Mouse (Mus musculus): ENCODE data around the gene Slc50a1. TPM values are rescaled to one million over a fixed set of nuclear protein-coding genes. Genes with fewer than 3 reads are reported as not detected.

Slc50a1 gene
- polyA plus RNA-seq, 1 experiment from 2014 or later = 19.6 TPM

DNA sequence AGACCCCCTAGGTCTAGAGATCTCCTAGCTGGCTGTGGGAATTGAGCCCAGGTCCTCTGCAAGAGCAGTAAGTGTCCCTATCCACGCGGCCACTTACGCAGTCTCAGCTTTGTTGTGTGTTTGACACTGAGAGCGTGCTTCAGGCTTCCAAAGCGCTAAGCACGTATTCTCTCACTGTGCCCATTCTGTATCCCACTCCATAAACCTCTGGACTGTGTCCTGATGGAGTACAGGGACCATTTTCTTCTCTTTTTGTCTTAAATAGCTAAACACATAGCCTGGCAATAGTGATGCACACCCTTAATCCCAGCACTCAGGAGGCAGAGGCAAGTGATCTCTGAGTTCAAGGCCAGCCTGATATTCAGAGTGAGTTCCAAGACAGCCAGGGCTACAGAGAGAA is 28.5 kb upstream of the Slc50a1 start:
- Histone ChIP-seq H3K4me3 (ENCODE audit: low read depth, low read length) (no peak overlapping the region), H3K27me3 (ENCODE audit: insufficient read depth, low read length) (0 out of 2 replicates have a peak, but pooled peaks cover 3% of the 10 kb centered on the region), H3K4me2 (ENCODE audit: low read depth, low read length) (peak overlapping the region; percentile 67; the same call in 1 of the 2 replicates), H3K4me1 (ENCODE audit: insufficient read depth) (peaks cover 9% of the 10 kb centered on the region; the same call in 1 of the 2 replicates), H3K9me3 (ENCODE audit: low read length) (no peaks in the 10 kb centered on the region), H3K36me3 (replicated peaks; ENCODE audit: insufficient read depth, low read length) (no peaks in the 10 kb centered on the region), H3K9ac (replicated peaks) (0 out of 2 replicates have a peak overlapping the region, but pooled peaks have one; percentile 51), H3K27ac (ENCODE audit: low read depth) (peak overlapping the region; percentile 86; the same call in 1 of the 2 replicates)
- DNase-seq (no peak), ATAC-seq (no peak)
- WGBS (ENCODE audit: insufficient replicate concordance) = 84% methylated on average over 6 of the region's 6 CpGs
- TF ChIP-seq CTCF (IDR thresholded peaks at IDR 0.05; ENCODE audit: low read depth) = no peak
- TF ChIP-seq EP300 (IDR thresholded peaks at IDR 0.05; ENCODE audit: low read depth) = no peak

GRCm38 (mm10) chr3:89296761-89297396 is 26.5 kb upstream of the Slc50a1 start:
- Histone ChIP-seq H3K4me2 (ENCODE audit: low read depth, low read length) (no peak overlapping the region), H3K9me3 (ENCODE audit: low read length) (no peaks in the 10 kb centered on the region), H3K4me1 (ENCODE audit: insufficient read depth) (peaks cover 13% of the 10 kb centered on the region; the same call in 1 of the 2 replicates), H3K4me3 (ENCODE audit: low read depth, low read length) (no peak overlapping the region), H3K27ac (ENCODE audit: low read depth) (0 out of 2 replicates have a peak overlapping the region, but pooled peaks have one; percentile 22), H3K27me3 (ENCODE audit: insufficient read depth, low read length) (0 out of 2 replicates have a peak, but pooled peaks cover 3% of the 10 kb centered on the region), H3K9ac (replicated peaks) (no peak overlapping the region), H3K36me3 (replicated peaks; ENCODE audit: insufficient read depth, low read length) (no peaks in the 10 kb centered on the region)
- ATAC-seq (no peak), DNase-seq (no peak)
- TF ChIP-seq CTCF (IDR thresholded peaks at IDR 0.05; ENCODE audit: low read depth) = no peak
- no peak for TF ChIP-seq EP300 (IDR thresholded peaks at IDR 0.05; ENCODE audit: low read depth)
- WGBS (ENCODE audit: insufficient replicate concordance) = 75% methylated on average over 11 of the region's 11 CpGs

DNA sequence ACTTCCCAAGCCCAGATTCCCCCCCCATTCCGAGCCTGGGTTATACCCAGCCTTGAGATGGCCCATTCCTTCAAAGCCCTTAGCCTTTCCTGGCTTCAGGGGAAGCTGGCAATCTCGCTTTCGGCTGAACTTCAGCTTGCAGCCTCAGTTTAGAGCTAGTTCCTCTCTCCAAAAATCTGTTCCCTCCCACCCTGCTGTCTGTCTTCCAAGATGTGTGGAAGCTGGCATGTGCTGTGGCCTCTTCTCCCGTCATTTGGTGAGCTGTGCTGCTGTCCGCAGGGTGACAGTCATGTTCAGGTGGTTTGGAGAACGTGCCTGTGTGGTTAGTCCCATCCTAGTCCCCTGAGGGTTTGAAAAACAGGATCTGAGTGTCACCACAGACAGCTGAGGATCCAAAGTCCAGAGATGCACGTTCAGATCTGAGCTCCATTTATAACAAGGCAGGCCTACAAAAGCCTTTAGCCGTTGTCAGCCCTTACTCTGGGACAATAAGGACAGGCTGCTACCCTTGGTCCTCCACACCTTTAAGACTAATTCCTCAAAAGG is 25.4 kb upstream of the Slc50a1 start:
- H3K36me3 ChIP-seq (replicated peaks; ENCODE audit: insufficient read depth, low read length) = no peaks in the 10 kb centered on the region
- H3K9me3 ChIP-seq (ENCODE audit: low read length) = no peaks in the 10 kb centered on the region
- no peak overlapping the region for H3K9ac ChIP-seq (replicated peaks)
- H3K27me3 ChIP-seq (ENCODE audit: insufficient read depth, low read length) = 0 out of 2 replicates have a peak, but pooled peaks cover 3% of the 10 kb centered on the region
- peaks cover 13% of the 10 kb centered on the region; the same call in 1 of the 2 replicates for H3K4me1 ChIP-seq (ENCODE audit: insufficient read depth)
- WGBS (ENCODE audit: insufficient replicate concordance) = 47% methylated on average over 8 of the region's 8 CpGs
- DNase-seq (no peak), ATAC-seq (no peak)
- no peak overlapping the region for H3K4me2 ChIP-seq (ENCODE audit: low read depth, low read length)
- TF ChIP-seq CTCF (IDR thresholded peaks at IDR 0.05; ENCODE audit: low read depth) (no peak), EP300 (IDR thresholded peaks at IDR 0.05; ENCODE audit: low read depth) (no peak)
- H3K4me3 ChIP-seq (ENCODE audit: low read depth, low read length) = no peak overlapping the region
- H3K27ac ChIP-seq (ENCODE audit: low read depth) = peak overlapping the region; percentile 46; the same call in 1 of the 2 replicates

DNA sequence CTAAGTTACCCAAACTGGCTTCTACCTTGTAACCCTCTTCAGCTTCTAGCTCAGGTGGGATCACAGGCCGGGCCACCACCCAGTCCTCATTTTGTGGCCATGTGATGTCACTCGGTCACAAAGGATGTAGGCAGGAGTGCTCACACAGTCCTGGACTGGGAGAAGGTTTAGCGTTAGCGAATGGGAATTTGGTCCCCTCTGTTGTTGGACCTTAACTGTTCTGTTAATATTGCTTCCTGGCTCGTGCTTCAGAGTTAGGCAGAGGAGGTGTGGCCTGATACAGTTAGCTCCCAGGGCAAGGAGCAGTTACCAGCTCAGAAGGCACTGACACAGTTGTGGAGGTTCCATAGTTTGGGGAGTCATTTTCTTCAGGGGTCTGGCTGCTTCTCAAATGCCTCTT is 23.8 kb upstream of the Slc50a1 start:
- Histone ChIP-seq H3K4me2 (ENCODE audit: low read depth, low read length) (no peak overlapping the region), H3K27ac (ENCODE audit: low read depth) (peak overlapping the region; percentile 93), H3K27me3 (ENCODE audit: insufficient read depth, low read length) (no peaks in the 10 kb centered on the region), H3K36me3 (replicated peaks; ENCODE audit: insufficient read depth, low read length) (no peaks in the 10 kb centered on the region), H3K4me3 (ENCODE audit: low read depth, low read length) (no peak overlapping the region), H3K9ac (replicated peaks) (no peak overlapping the region), H3K9me3 (ENCODE audit: low read length) (no peaks in the 10 kb centered on the region), H3K4me1 (ENCODE audit: insufficient read depth) (peaks cover 13% of the 10 kb centered on the region; the same call in 1 of the 2 replicates)
- peak; percentile 22; the same call in 1 of the 2 replicates for ATAC-seq
- no peak for DNase-seq
- 62% methylated on average over 5 of the region's 5 CpGs for WGBS (ENCODE audit: insufficient replicate concordance)
- TF ChIP-seq EP300 (IDR thresholded peaks at IDR 0.05; ENCODE audit: low read depth) = no peak
- no peak for TF ChIP-seq CTCF (IDR thresholded peaks at IDR 0.05; ENCODE audit: low read depth)

DNA sequence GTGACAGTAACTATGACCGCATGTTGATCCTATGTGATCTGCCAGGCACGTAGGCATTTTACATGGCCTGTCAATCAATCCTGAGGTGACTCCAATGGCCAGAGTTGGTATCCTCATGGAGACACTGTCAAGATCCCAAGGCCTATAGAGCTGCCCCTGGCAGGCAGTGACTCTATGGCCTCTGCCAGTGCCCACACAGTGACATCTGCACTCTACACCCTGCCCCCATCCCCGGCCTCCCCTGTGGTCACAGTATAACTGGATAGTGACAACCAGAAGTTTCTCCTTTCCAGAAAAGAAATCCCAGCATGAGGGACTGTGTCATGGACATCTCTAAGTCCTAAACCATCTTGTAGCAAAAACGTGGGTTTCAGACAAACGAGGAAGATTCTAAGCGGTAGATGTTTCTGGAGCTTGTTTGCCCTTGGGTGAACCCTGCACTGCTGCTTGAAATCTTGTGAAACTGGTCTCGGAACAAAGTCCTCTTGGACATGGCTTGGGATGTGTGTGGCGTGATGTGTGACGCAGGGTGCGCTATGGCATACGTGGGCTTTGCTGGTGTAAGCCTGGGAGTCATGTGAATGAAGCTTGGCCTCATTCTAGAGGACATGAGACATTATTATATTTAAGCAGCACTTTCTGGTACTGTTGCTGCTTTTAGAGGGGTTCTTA is 23.0 kb upstream of the Slc50a1 start:
- peaks cover 12% of the 10 kb centered on the region; the same call in 1 of the 2 replicates for H3K4me1 ChIP-seq (ENCODE audit: insufficient read depth)
- H3K27me3 ChIP-seq (ENCODE audit: insufficient read depth, low read length) = no peaks in the 10 kb centered on the region
- peak; percentile 71 for DNase-seq
- WGBS (ENCODE audit: insufficient replicate concordance) = 58% methylated on average over 11 of the region's 11 CpGs
- peak; percentile 96 for ATAC-seq
- H3K4me2 ChIP-seq (ENCODE audit: low read depth, low read length) = no peak overlapping the region
- TF ChIP-seq CTCF (IDR thresholded peaks at IDR 0.05; ENCODE audit: low read depth) = no peak
- TF ChIP-seq EP300 (IDR thresholded peaks at IDR 0.05; ENCODE audit: low read depth) = peak; percentile 62
- peak overlapping the region; percentile 93 for H3K27ac ChIP-seq (ENCODE audit: low read depth)
- H3K4me3 ChIP-seq (ENCODE audit: low read depth, low read length) = no peak overlapping the region
- no peak overlapping the region; the same call in 1 of the 2 replicates for H3K9ac ChIP-seq (replicated peaks)
- H3K36me3 ChIP-seq (replicated peaks; ENCODE audit: insufficient read depth, low read length) = no peaks in the 10 kb centered on the region
- no peaks in the 10 kb centered on the region for H3K9me3 ChIP-seq (ENCODE audit: low read length)

DNA sequence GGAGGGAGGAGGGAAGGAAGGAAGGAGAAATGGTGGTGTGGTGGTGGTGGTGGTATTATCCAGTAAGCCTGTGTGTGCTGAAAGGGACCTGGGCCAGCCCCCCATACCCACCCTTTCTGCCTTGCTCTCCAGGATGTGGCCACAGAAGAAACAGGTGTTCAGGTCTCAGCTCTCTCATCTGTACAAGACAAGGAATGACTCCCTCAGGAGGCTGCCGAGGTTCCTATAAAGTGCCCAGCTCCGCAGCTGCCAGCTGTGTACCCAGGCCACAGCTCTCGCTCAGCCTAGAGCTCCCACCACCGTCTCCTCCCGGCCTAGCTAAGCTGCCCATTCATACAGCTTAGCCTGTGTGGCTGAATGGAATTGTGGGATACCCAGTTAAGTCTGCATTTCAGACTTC is 21.9 kb upstream of the Slc50a1 start:
- WGBS (ENCODE audit: insufficient replicate concordance) = 72% methylated on average over 5 of the region's 5 CpGs
- Histone ChIP-seq H3K9me3 (ENCODE audit: low read length) (no peaks in the 10 kb centered on the region), H3K9ac (replicated peaks) (no peak overlapping the region), H3K27me3 (ENCODE audit: insufficient read depth, low read length) (no peaks in the 10 kb centered on the region), H3K4me2 (ENCODE audit: low read depth, low read length) (no peak overlapping the region), H3K4me1 (ENCODE audit: insufficient read depth) (peaks cover 10% of the 10 kb centered on the region; the same call in 1 of the 2 replicates), H3K27ac (ENCODE audit: low read depth) (peak overlapping the region; percentile 93), H3K4me3 (ENCODE audit: low read depth, low read length) (no peak overlapping the region), H3K36me3 (replicated peaks; ENCODE audit: insufficient read depth, low read length) (no peaks in the 10 kb centered on the region)
- ATAC-seq (no peak), DNase-seq (no peak)
- TF ChIP-seq EP300 (IDR thresholded peaks at IDR 0.05; ENCODE audit: low read depth) (no peak), CTCF (IDR thresholded peaks at IDR 0.05; ENCODE audit: low read depth) (no peak)
